Mouse (Mus musculus) large intestine, adult 2 months (tissue): ENCODE data around the gene Magohb. TPM values are rescaled to one million over a fixed set of nuclear protein-coding genes. Genes with fewer than 3 reads are reported as not detected.
A peak's percentile ranks its signal among the peaks of the same experiment; 100 is the strongest.
"Not testable (repeated sequence)": the region's sequence is repeated elsewhere in the genome, so short reads cannot be mapped to it uniquely, and the experiment has no call there.

Experiments used
- DNase-seq: peaks from one replicate; pipeline ENCODE4 v3.0.0-alpha.2; 2012; ENCODE audit warnings: low read depth, low spot score
- WGBS: fragments of 180-500 bp; shearing (Covaris S2); methylation state at CpG from one replicate; pipeline ENCODE4 v1.1.7; 2018; 5-methylcytosine and 5-hydroxymethylcytosine counted together
- polyA plus RNA-seq: library from polyadenylated mRNA; depleted of rRNA; stranded (reverse); fragments of >200 nt; gene quantifications from 2 replicates; pipeline ENCODE4 v1.2.3, GENCODE M21; 2012; rRNA removed

The Magohb gene
- polyA plus RNA-seq = 3.0 and 3.3 TPM in 2 replicates

- 3% methylated on average over 51 of the region's 51 CpGs for WGBS
- DNase-seq = peak; percentile 42
These were observed at the start of gene Magohb for GRCm38 (mm10) chr6:131292991-131293788. Magohb (minus strand) TSS chr6:131293244.

GRCm38 (mm10) chr6:131340082-131340481, 47.0 kb upstream of the Magohb start:
- DNase-seq = no peak
- 29% methylated on average over 3 of the region's 3 CpGs for WGBS

- peak; percentile 88 for DNase-seq
- WGBS = 26% methylated on average over 3 of the region's 3 CpGs
These were observed 46.3 kb upstream of the Magohb start for GRCm38 (mm10) chr6:131339309-131339708.

GRCm38 (mm10) chr6:131338787-131339186, 45.7 kb upstream of the Magohb start:
- no peak for DNase-seq
- WGBS = 26% methylated on average over 1 of the region's 1 CpGs

- 29% methylated on average over 2 of the region's 2 CpGs for WGBS
- DNase-seq = no peak
These were observed 34.0 kb upstream of the Magohb start for GRCm38 (mm10) chr6:131327076-131327475.

- DNase-seq = no peak
- 30% methylated on average over 3 of the region's 3 CpGs for WGBS
These were observed 29.0 kb upstream of the Magohb start for GRCm38 (mm10) chr6:131321854-131322639.

GRCm38 (mm10) chr6:131316155-131317101, 23.4 kb upstream of the Magohb start:
- DNase-seq = peak; percentile 66
- 41% methylated on average over 7 of the region's 7 CpGs for WGBS

GRCm38 (mm10) chr6:131308031-131308430, 15.0 kb upstream of the Magohb start:
- DNase-seq = no peak
- WGBS = 12% methylated on average over 3 of the region's 3 CpGs

- 38% methylated on average over 3 of the region's 3 CpGs for WGBS
- no peak for DNase-seq
These were observed 11.7 kb upstream of the Magohb start for GRCm38 (mm10) chr6:131304776-131305175.

- no peak for DNase-seq
These were observed 5.5 kb upstream of the Magohb start for GRCm38 (mm10) chr6:131298531-131298930.

GRCm38 (mm10) chr6:131294435-131295112, 1.5 kb upstream of the Magohb start:
- 31% methylated on average over 5 of the region's 5 CpGs for WGBS
- DNase-seq = peak; percentile 88

GRCm38 (mm10) chr6:131293916-131294315, 872 bp upstream of the Magohb start:
- peak; percentile 76 for DNase-seq
- WGBS = 25% methylated on average over 5 of the region's 5 CpGs

GRCm38 (mm10) chr6:131292276-131292990, 611 bp downstream of the Magohb start:
- 9% methylated on average over 10 of the region's 10 CpGs for WGBS
- no peak for DNase-seq

- no peak for DNase-seq
- whole genome bisulfite sequencing = 4% methylated on average over 2 of the region's 2 CpGs
These were observed 2.6 kb downstream of the Magohb start for GRCm38 (mm10) chr6:131290430-131290829.

GRCm38 (mm10) chr6:131278160-131278559, 14.9 kb downstream of the Magohb start:
- 97% methylated on average over 2 of the region's 2 CpGs for WGBS
- not testable (repeated sequence) for DNase-seq

GRCm38 (mm10) chr6:131276659-131277058, 16.4 kb downstream of the Magohb start:
- no peak for DNase-seq
- WGBS = 64% methylated on average over 4 of the region's 4 CpGs

- DNase-seq = no peak
These were observed 20.7 kb downstream of the Magohb start for GRCm38 (mm10) chr6:131272311-131272710.

GRCm38 (mm10) chr6:131270312-131270711, 22.7 kb downstream of the Magohb start:
- DNase-seq = no peak
- WGBS = 64% methylated on average over 1 of the region's 1 CpGs

More at GRCm38 (mm10) chr6:131272311-131272710, 20.7 kb downstream of the Magohb start:
- 92% methylated on average over 1 of the region's 1 CpGs for WGBS
